Mouse (Mus musculus): ENCODE measurements around the gene Olfr1458.

GRCm38 (mm10) chr19:13097791-13098190 lies 8.8 kb downstream of the Olfr1458 start, which contains the start of gene Olfr1457:
- TF ChIP-seq CTCF (IDR thresholded peaks at IDR 0.05; ENCODE audit: extremely low read depth, insufficient read length, insufficient replicate concordance, low read depth, low read length) (no peak), POLR2A (IDR thresholded peaks at IDR 0.05; ENCODE audit: low read depth, low read length) (no peak)
